Mouse (Mus musculus) embryonic facial prominence, embryonic 11.5 days (tissue): ENCODE data around the gene Fads6. TPM values are rescaled to one million over a fixed set of nuclear protein-coding genes. Genes with fewer than 3 reads are reported as not detected.

Experiments used
- ATAC-seq: fragments of 200-750 bp; cut with Nextera tagmentation; replicated peaks from 2 replicates; pipeline ENCODE4 v1.8.0; 2017; ENCODE audit warnings: low read depth; ENCODE audit not compliant: insufficient number of reproducible peaks, low FRiP score, low TSS enrichment
- DNase-seq: peaks from one replicate; pipeline ENCODE4 v3.0.0-alpha.2; 2015; ENCODE audit warnings: low spot score
- H3K27ac ChIP-seq: fragments of 300-500 bp; sonication (generic); replicated peaks from 2 replicates; pipeline ENCODE4 v1.5.1; 2014; ENCODE audit warnings: mild to moderate bottlenecking, low read depth, low read length, control low read depth
- H3K27me3 ChIP-seq: fragments of 300-500 bp; sonication (generic); 2 replicates; pipeline ENCODE4 v1.6.1; 2014; ENCODE audit warnings: mild to moderate bottlenecking, low read length, moderate library complexity, mixed read lengths; ENCODE audit not compliant: control insufficient read depth, insufficient read depth
- H3K36me3 ChIP-seq: fragments of 300-500 bp; sonication (generic); replicated peaks from 2 replicates; pipeline ENCODE4 v1.6.1; 2014; ENCODE audit warnings: low read depth, mild to moderate bottlenecking, low read length, moderate library complexity, mixed read lengths; ENCODE audit not compliant: control insufficient read depth, insufficient read depth
- H3K4me1 ChIP-seq: fragments of 300-500 bp; sonication (generic); 2 replicates; pipeline ENCODE4 v1.6.1; 2014; ENCODE audit warnings: low read length, mixed read lengths; ENCODE audit not compliant: control insufficient read depth, insufficient read depth
- H3K4me2 ChIP-seq: fragments of 300-500 bp; sonication (generic); 2 replicates; pipeline ENCODE4 v1.6.1; 2014; ENCODE audit warnings: low read depth, mild to moderate bottlenecking, control low read depth, low read length, moderate library complexity
- H3K4me3 ChIP-seq: fragments of 300-500 bp; sonication (generic); 2 replicates; pipeline ENCODE4 v1.5.1; 2014; ENCODE audit warnings: low read depth, low read length, control low read depth
- H3K9ac ChIP-seq: fragments of 300-500 bp; sonication (generic); replicated peaks from 2 replicates; pipeline ENCODE4 v1.6.1; 2014; ENCODE audit warnings: mild to moderate bottlenecking, control low read depth, low read length
- H3K9me3 ChIP-seq: fragments of 300-500 bp; sonication (generic); replicated peaks from 2 replicates; pipeline ENCODE4 v1.6.1; 2016; ENCODE audit warnings: mild to moderate bottlenecking, low read length, inconsistent platforms, mixed read lengths; ENCODE audit not compliant: control insufficient read depth
- WGBS: fragments of 180-500 bp; shearing (Covaris S2); extraction: QIAGEN DNeasy Blood & Tissue Kit; methylation state at CpG from one replicate; pipeline ENCODE4 v1.1.7; 2014; 5-methylcytosine and 5-hydroxymethylcytosine counted together
- polyA plus RNA-seq: library from polyadenylated mRNA; unstranded; fragments of >200 nt; fragmentation: Nextera tagmentation; extraction: Ambion mirVana; gene quantifications from 2 replicates; pipeline ENCODE4 v1.2.1, GENCODE M21; 2014

The Fads6 gene
- polyA plus RNA-seq, 1 experiment from 2014 or later = 0.14 TPM

GRCm38 (mm10) chr11:115267061-115267883 lies 30.2 kb downstream of the Fads6 start, which contains the start of gene Grin2c:
TSS of gene Grin2c (minus strand) at chr11:115267243.
- peak within 1 kb of the TSS; percentile 22; the same call in 1 of the 2 replicates for H3K9ac ChIP-seq
- ATAC-seq (no peak), DNase-seq (no peak)
- no peak within 1 kb of the TSS for H3K27ac ChIP-seq
- peak within 1 kb of the TSS; percentile 36 for H3K4me3 ChIP-seq
- peak within 1 kb of the TSS; percentile 69 for H3K4me2 ChIP-seq
- H3K27me3 ChIP-seq = peaks cover 53% of the 10 kb centered on the region
- peaks cover 13% of the 10 kb centered on the region for H3K4me1 ChIP-seq
- no peaks in the 10 kb centered on the region for H3K36me3 ChIP-seq
- 7% methylated on average over 38 of the region's 50 CpGs for WGBS
- H3K9me3 ChIP-seq = no peaks in the 10 kb centered on the region

DNA sequence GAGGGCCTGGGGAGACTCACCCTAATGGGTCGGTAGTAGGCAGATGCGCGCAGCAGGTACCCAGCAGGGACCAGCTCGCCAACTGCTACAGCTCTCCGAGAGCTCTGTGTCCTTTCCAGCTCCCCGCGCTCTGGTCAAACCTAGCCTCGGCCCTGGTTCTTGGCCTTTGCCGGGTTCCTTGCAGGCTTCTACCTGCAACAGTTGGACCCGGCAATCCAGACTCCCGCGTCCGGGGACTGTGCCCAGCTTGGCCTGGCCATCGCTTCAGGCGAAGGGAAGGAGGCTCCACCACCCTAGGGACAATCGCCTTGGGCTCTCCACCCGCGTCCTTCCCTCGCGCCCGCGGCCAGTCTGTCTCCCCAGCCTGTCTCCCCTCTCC lies 31.1 kb downstream of the Fads6 start:
- DNase-seq (no peak), ATAC-seq (no peak)
- Histone ChIP-seq H3K27ac (no peak overlapping the region), H3K4me3 (peak overlapping the region; percentile 36), H3K36me3 (no peaks in the 10 kb centered on the region), H3K4me2 (peak overlapping the region; percentile 69), H3K4me1 (peaks cover 13% of the 10 kb centered on the region), H3K9ac (no peak overlapping the region), H3K27me3 (peaks cover 61% of the 10 kb centered on the region), H3K9me3 (no peaks in the 10 kb centered on the region)
- WGBS = 1% methylated on average over 22 of the region's 22 CpGs

DNA sequence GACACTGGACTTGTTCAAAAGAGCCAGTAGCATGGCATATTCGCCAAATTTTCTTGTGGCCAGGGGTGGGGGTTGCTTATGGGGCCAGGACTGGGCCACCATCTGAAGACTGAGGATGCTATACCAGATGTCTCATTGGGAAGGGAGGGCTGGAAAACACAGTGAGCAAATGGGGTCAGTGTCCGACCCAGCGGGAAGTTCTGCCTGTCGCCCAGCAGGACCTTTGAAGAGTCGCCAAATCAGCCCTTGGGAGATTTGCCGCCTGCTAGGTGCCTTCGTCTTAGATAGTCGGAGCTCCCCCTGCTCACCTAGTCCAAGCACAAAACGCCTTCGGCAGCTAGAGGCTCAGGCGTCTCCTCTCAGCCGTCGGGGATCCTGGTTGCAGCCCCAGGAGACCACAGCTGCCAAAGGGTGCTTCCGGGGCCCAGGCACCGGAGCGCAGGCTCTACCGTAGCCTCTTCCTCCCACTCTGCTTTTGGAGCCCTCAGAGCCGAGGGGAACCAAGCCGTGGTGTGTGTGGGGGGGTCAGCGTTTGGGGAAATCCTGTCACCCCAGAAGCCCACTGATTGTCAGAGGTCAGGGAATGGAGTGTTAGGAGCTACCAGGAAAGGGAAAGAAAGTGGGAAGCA lies 31.6 kb downstream of the Fads6 start:
- WGBS = 4% methylated on average over 20 of the region's 20 CpGs

DNA sequence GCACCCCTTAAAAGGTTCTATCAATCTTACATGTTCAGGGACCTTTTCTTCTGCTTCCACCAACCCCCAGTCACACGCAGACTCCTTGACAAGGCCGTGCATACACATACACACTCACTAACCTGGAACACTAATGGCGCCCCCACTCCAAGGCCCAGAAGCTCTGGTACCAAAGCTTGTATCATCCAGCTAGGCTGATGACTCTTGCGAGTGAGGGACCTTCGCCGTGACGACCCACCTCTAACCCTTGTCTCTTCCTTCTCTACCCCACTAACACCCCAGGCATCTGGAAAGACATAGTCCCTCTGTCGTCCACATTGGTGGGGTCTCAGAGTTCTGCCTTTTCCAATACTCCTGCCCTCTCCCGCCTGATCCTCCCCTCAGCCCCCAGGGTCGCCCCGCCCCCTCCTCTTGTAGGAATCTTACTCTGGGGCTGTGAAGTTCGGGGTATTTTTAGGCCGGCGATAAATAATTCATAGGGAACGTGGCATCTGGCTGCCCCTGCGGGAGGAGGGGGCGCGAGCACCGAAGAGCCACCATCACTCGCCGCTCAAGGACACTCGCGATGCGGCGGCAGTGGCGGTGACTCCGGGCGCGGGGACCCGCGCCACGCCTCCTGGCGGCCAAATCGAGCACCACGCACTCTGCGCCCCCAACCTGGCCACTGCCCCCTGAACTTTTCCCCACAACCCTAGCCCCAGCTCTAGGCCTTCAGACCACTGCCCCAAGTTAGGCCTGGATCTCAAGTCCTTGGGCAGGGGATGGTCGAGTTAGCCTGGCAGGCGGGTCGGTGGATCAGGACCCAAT lies 32.4 kb downstream of the Fads6 start:
- no peak for ATAC-seq
- no peak overlapping the region for H3K9ac ChIP-seq

More for the DNA sequence above, 31.6 kb downstream of the Fads6 start:
- H3K9me3 ChIP-seq = no peaks in the 10 kb centered on the region
- no peak overlapping the region for H3K4me3 ChIP-seq
- no peak for DNase-seq
- H3K27me3 ChIP-seq = peaks cover 61% of the 10 kb centered on the region
- H3K27ac ChIP-seq = no peak overlapping the region
- no peak overlapping the region for H3K9ac ChIP-seq
- H3K36me3 ChIP-seq = no peaks in the 10 kb centered on the region
- no peak overlapping the region for H3K4me2 ChIP-seq
- ATAC-seq = no peak
- peaks cover 13% of the 10 kb centered on the region for H3K4me1 ChIP-seq

DNA sequence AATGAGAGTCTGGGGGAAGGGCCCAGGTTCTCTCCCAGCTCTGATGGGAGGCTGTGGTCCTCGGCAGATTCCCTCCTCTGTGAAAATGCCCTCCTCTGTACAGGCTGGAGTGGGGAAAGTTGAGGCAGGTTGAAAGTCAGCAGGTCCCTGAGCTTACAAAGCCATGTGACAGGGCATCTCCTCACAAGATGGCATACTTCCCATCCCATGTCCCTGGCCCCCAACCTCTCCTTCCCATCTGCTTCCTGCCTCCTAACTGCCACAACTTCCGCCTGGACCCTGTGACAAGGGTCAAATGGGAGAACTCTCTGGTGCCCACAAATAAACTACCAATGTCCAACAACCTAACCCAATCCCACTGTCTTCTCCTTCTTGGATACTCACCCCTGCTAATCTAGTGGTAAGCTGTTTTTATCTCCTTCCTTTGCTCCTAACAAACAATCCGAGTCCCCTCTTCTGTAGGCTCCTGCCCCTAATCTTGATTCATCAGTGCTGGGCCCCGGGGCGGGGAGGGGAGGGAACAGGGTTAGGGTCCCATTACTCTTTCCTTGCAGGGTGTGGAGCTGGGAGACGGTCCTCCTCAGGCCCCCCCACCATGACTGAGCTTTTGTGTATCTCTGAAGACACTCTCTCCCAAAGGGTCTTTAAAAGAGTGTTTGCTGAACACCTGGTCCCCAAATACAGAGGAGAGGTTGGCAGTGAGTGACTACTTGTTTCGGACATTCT lies 33.2 kb downstream of the Fads6 start:
- DNase-seq = no peak
- Histone ChIP-seq H3K4me1 (peaks cover 13% of the 10 kb centered on the region), H3K27me3 (peaks cover 61% of the 10 kb centered on the region), H3K4me2 (no peak overlapping the region), H3K4me3 (no peak overlapping the region), H3K9me3 (no peaks in the 10 kb centered on the region), H3K27ac (no peak overlapping the region), H3K36me3 (no peaks in the 10 kb centered on the region), H3K9ac (no peak overlapping the region)
- WGBS = 59% methylated on average over 7 of the region's 7 CpGs
- ATAC-seq = no peak

More for the DNA sequence above, 32.4 kb downstream of the Fads6 start:
- H3K27ac ChIP-seq = no peak overlapping the region
- H3K4me1 ChIP-seq = peaks cover 13% of the 10 kb centered on the region
- peak overlapping the region; percentile 36 for H3K4me2 ChIP-seq
- peak; percentile 63 for DNase-seq
- no peaks in the 10 kb centered on the region for H3K36me3 ChIP-seq
- H3K9me3 ChIP-seq = no peaks in the 10 kb centered on the region
- peak overlapping the region; percentile 23; the same call in 1 of the 2 replicates for H3K4me3 ChIP-seq
- 5% methylated on average over 39 of the region's 39 CpGs for WGBS
- H3K27me3 ChIP-seq = peaks cover 61% of the 10 kb centered on the region

- peaks cover 13% of the 10 kb centered on the region for H3K4me1 ChIP-seq
- no peaks in the 10 kb centered on the region for H3K9me3 ChIP-seq
- H3K27ac ChIP-seq = no peak overlapping the region
- no peak overlapping the region for H3K9ac ChIP-seq
- DNase-seq (no peak), ATAC-seq (no peak)
- WGBS = 81% methylated on average over 11 of the region's 11 CpGs
- peaks cover 66% of the 10 kb centered on the region for H3K27me3 ChIP-seq
- H3K4me2 ChIP-seq = no peak overlapping the region
- no peaks in the 10 kb centered on the region for H3K36me3 ChIP-seq
- no peak overlapping the region for H3K4me3 ChIP-seq
Observed at GRCm38 (mm10) chr11:115262954-115263353, 34.5 kb downstream of the Fads6 start.

GRCm38 (mm10) chr11:115259134-115259533 lies 38.3 kb downstream of the Fads6 start:
- Histone ChIP-seq H3K4me1 (no peaks in the 10 kb centered on the region), H3K36me3 (no peaks in the 10 kb centered on the region), H3K9me3 (no peaks in the 10 kb centered on the region), H3K9ac (no peak overlapping the region), H3K4me2 (no peak overlapping the region), H3K27me3 (peaks cover 38% of the 10 kb centered on the region), H3K27ac (no peak overlapping the region), H3K4me3 (no peak overlapping the region)
- WGBS = 75% methylated on average over 4 of the region's 4 CpGs
- DNase-seq (no peak), ATAC-seq (no peak)
